Mouse (Mus musculus) myocyte (in vitro differentiated cells): Measurements from ENCODE around the gene Lypd6b.

Experiments used
- CEBPB ChIP-seq: IDR thresholded peaks from 2 replicates; pipeline ENCODE4 v1.6.1; 2011; ENCODE audit warnings: mild to moderate bottlenecking, moderate library complexity; ENCODE audit not compliant: poor library complexity, insufficient read depth, severe bottlenecking
- E2F4 ChIP-seq: IDR thresholded peaks from one replicate; pipeline ENCODE4 v1.6.1; 2011; ENCODE audit warnings: mild to moderate bottlenecking, control low read depth, moderate library complexity; ENCODE audit not compliant: insufficient read depth
- MAX ChIP-seq: IDR thresholded peaks from one replicate; pipeline ENCODE4 v1.6.1; 2011; ENCODE audit warnings: low read depth, mild to moderate bottlenecking, control low read depth
- POLR2A ChIP-seq: IDR thresholded peaks from one replicate; pipeline ENCODE4 v1.6.1; 2011; ENCODE audit warnings: low read depth, mild to moderate bottlenecking, control low read depth, moderate library complexity; ENCODE audit not compliant: insufficient read length
- POLR2AphosphoS2 ChIP-seq: IDR thresholded peaks from one replicate; pipeline ENCODE4 v1.6.1; 2011; ENCODE audit warnings: low read depth, control low read depth; ENCODE audit not compliant: insufficient read length
- USF1 ChIP-seq: IDR thresholded peaks from one replicate; pipeline ENCODE4 v1.6.1; 2011; ENCODE audit warnings: low read depth, mild to moderate bottlenecking, control low read depth, moderate library complexity

- TF ChIP-seq POLR2A: no peak
- TF ChIP-seq POLR2AphosphoS2: no peak
- TF ChIP-seq E2F4: no peak
- no peak for TF ChIP-seq MAX
- TF ChIP-seq CEBPB: no peak
- no peak for TF ChIP-seq USF1
Measured at GRCm38 (mm10) chr2:49979991-49980390, 192.5 kb downstream of the Lypd6b start.
